Mouse (Mus musculus) liver, embryonic 11.5 days (tissue): ENCODE measurements around the gene Hltf. TPM values are rescaled to one million over a fixed set of nuclear protein-coding genes. Genes with fewer than 3 reads are reported as not detected.

Experiments used
- ATAC-seq: fragments of 200-750 bp; cut with Nextera tagmentation; replicated peaks from 2 replicates; pipeline ENCODE4 v1.8.0; 2017; ENCODE audit warnings: moderate number of reproducible peaks, mild to moderate bottlenecking, moderate TSS enrichment, moderate library complexity; ENCODE audit not compliant: low FRiP score
- DNase-seq: peaks from one replicate; pipeline ENCODE4 v3.0.0-alpha.2; 2017; ENCODE audit warnings: low spot score
- H3K27ac ChIP-seq: fragments of 300-500 bp; sonication (generic); 2 replicates; pipeline ENCODE4 v1.5.1; 2014; ENCODE audit warnings: mild to moderate bottlenecking, low read depth, low read length, control low read depth
- H3K27me3 ChIP-seq: fragments of 300-500 bp; sonication (generic); replicated peaks from 2 replicates; pipeline ENCODE4 v1.6.1; 2014; ENCODE audit warnings: low read length, mixed read lengths; ENCODE audit not compliant: control insufficient read depth, insufficient read depth
- H3K36me3 ChIP-seq: fragments of 300-500 bp; sonication (generic); 2 replicates; pipeline ENCODE4 v1.6.1; 2014; ENCODE audit warnings: mild to moderate bottlenecking, low read length, moderate library complexity, mixed read lengths; ENCODE audit not compliant: control insufficient read depth, insufficient read depth
- H3K4me1 ChIP-seq: fragments of 300-500 bp; sonication (generic); replicated peaks from 2 replicates; pipeline ENCODE4 v1.6.1; 2014; ENCODE audit warnings: low read length, mixed read lengths; ENCODE audit not compliant: control insufficient read depth, insufficient read depth
- H3K4me2 ChIP-seq: fragments of 300-500 bp; sonication (generic); 2 replicates; pipeline ENCODE4 v1.6.1; 2014; ENCODE audit warnings: mild to moderate bottlenecking, control low read depth, moderate library complexity
- H3K4me3 ChIP-seq: fragments of 300-500 bp; sonication (generic); 2 replicates; pipeline ENCODE4 v1.5.1; 2014; ENCODE audit warnings: low read depth, low read length, control low read depth
- H3K9ac ChIP-seq: fragments of 300-500 bp; sonication (generic); 2 replicates; pipeline ENCODE4 v1.6.1; 2014; ENCODE audit warnings: low read depth, low read length, control low read depth
- H3K9me3 ChIP-seq: fragments of 300-500 bp; sonication (generic); 2 replicates; pipeline ENCODE4 v1.6.1; 2016; ENCODE audit warnings: low read length, inconsistent platforms, mixed read lengths; ENCODE audit not compliant: control insufficient read depth
- WGBS: fragments of 180-500 bp; shearing (Covaris S2); extraction: QIAGEN DNeasy Blood & Tissue Kit; methylation state at CpG from one replicate; pipeline ENCODE4 v1.1.7; 2014; 5-methylcytosine and 5-hydroxymethylcytosine counted together
- polyA plus RNA-seq: library from polyadenylated mRNA; unstranded; fragments of >200 nt; fragmentation: Nextera tagmentation; extraction: Ambion mirVana; gene quantifications from 2 replicates; pipeline ENCODE4 v1.2.1, GENCODE M21; 2014

Hltf gene
- polyA plus RNA-seq, 1 experiment from 2014 or later = 21.2 TPM

- Histone ChIP-seq H3K9ac (no peak overlapping the region), H3K4me3 (no peak overlapping the region), H3K9me3 (no peaks in the 10 kb centered on the region), H3K4me2 (no peak overlapping the region), H3K27ac (no peak overlapping the region), H3K4me1 (no peaks in the 10 kb centered on the region), H3K36me3 (no peaks in the 10 kb centered on the region), H3K27me3 (no peaks in the 10 kb centered on the region)
- 70% methylated on average over 1 of the region's 1 CpGs for WGBS
- ATAC-seq (no peak), DNase-seq (no peak)
These were observed 109.9 kb downstream of the Hltf start for GRCm38 (mm10) chr3:20167487-20167886.

Other genes with a start within 250 kb of the Hltf start
- gene Cp, start 100.8 kb upstream of the Hltf start, polyA plus RNA-seq = 0.25 and 0.65 TPM in 2 replicates
- 10.4 and 13.8 TPM in 2 replicates for gene Hps3, start 22.5 kb upstream of the Hltf start, polyA plus RNA-seq
- gene Gyg, start 97.5 kb downstream of the Hltf start, polyA plus RNA-seq = 57.2 and 58.5 TPM in 2 replicates
- 2.3 and 3.6 TPM in 2 replicates for gene Cpa3, start 184.4 kb downstream of the Hltf start, polyA plus RNA-seq
- gene Cpb1, start 217.9 kb downstream of the Hltf start, polyA plus RNA-seq = not detected in 2 replicates